Mouse (Mus musculus) forebrain, embryonic 14.5 days (tissue): Measurements from ENCODE around the gene Myrf. TPM values are rescaled to one million over a fixed set of nuclear protein-coding genes. Genes with fewer than 3 reads are reported as not detected.

Experiments used
- ATAC-seq: fragments of 200-750 bp; cut with Nextera tagmentation; 2 replicates; pipeline ENCODE4 v1.8.0; 2017; ENCODE audit warnings: mild to moderate bottlenecking, moderate library complexity
- DNase-seq: peaks from one replicate; pipeline ENCODE4 v3.0.0-alpha.2; 2015; ENCODE audit warnings: low spot score
- H3K27ac ChIP-seq: fragments of 300-500 bp; sonication (generic); 2 replicates; pipeline ENCODE4 v1.5.1; 2014; ENCODE audit warnings: low read depth, mild to moderate bottlenecking, control low read depth, low read length, moderate library complexity
- H3K27me3 ChIP-seq: fragments of 300-500 bp; sonication (generic); replicated peaks from 2 replicates; pipeline ENCODE4 v1.6.1; 2014; ENCODE audit warnings: low read length, control low read depth, mixed read lengths; ENCODE audit not compliant: control insufficient read depth, insufficient read depth
- H3K36me3 ChIP-seq: fragments of 300-500 bp; sonication (generic); 2 replicates; pipeline ENCODE4 v1.6.1; 2014; ENCODE audit warnings: low read length, control low read depth; ENCODE audit not compliant: control insufficient read depth, insufficient read depth
- H3K4me1 ChIP-seq: fragments of 300-500 bp; sonication (generic); 2 replicates; pipeline ENCODE4 v1.6.1; 2014; ENCODE audit warnings: antibody characterized with exemption, low read length, control low read depth; ENCODE audit not compliant: control insufficient read depth, insufficient read depth
- H3K4me2 ChIP-seq: fragments of 300-500 bp; sonication (generic); 2 replicates; pipeline ENCODE4 v1.6.1; 2014; ENCODE audit warnings: mild to moderate bottlenecking, control low read depth, low read length
- H3K4me3 ChIP-seq: fragments of 300-500 bp; sonication (generic); 2 replicates; pipeline ENCODE4 v1.5.1; 2014; ENCODE audit warnings: low read depth, low read length, control low read depth
- H3K9ac ChIP-seq: fragments of 300-500 bp; sonication (generic); 2 replicates; pipeline ENCODE4 v1.6.1; 2014; ENCODE audit warnings: mild to moderate bottlenecking, low read length, control low read depth, moderate library complexity
- H3K9me3 ChIP-seq: fragments of 300-500 bp; sonication (generic); replicated peaks from 2 replicates; pipeline ENCODE4 v1.6.1; 2016; ENCODE audit warnings: low read length, control low read depth, mixed read lengths; ENCODE audit not compliant: control insufficient read depth
- WGBS: fragments of 180-500 bp; shearing (Covaris S2); extraction: QIAGEN DNeasy Blood & Tissue Kit; methylation state at CpG from one replicate; pipeline ENCODE4 v1.1.7; 2014; 5-methylcytosine and 5-hydroxymethylcytosine counted together
- polyA plus RNA-seq: library from polyadenylated mRNA; unstranded; fragments of >200 nt; fragmentation: Nextera tagmentation; extraction: Ambion mirVana; gene quantifications from 2 replicates; pipeline ENCODE4 v1.2.1, GENCODE M21; 2014

The Myrf gene
- polyA plus RNA-seq, 1 experiment from 2014 or later: 0.20 TPM

- H3K27ac ChIP-seq: no peak overlapping the region
- DNase-seq (peak; percentile 75), ATAC-seq (peak; percentile 15; the same call in 1 of the 2 replicates)
- peaks cover 97% of the 10 kb centered on the region for H3K36me3 ChIP-seq
- H3K4me3 ChIP-seq: no peak overlapping the region
- WGBS: 55% methylated on average over 2 of the region's 2 CpGs
- no peak overlapping the region for H3K4me2 ChIP-seq
- peaks cover 5% of the 10 kb centered on the region; the same call in 1 of the 2 replicates for H3K4me1 ChIP-seq
- H3K9ac ChIP-seq: no peak overlapping the region
- H3K9me3 ChIP-seq: no peaks in the 10 kb centered on the region
- H3K27me3 ChIP-seq: no peaks in the 10 kb centered on the region
Measured at GRCm38 (mm10) chr19:10190796-10191195, 49.8 kb downstream of the Myrf start.

- Histone ChIP-seq H3K27ac (no peak overlapping the region), H3K27me3 (no peaks in the 10 kb centered on the region), H3K4me2 (no peak overlapping the region), H3K4me1 (peaks cover 9% of the 10 kb centered on the region; the same call in 1 of the 2 replicates), H3K36me3 (peaks cover 97% of the 10 kb centered on the region), H3K9me3 (no peaks in the 10 kb centered on the region), H3K9ac (no peak overlapping the region), H3K4me3 (no peak overlapping the region)
- DNase-seq: no peak
- no peak for ATAC-seq
- 91% methylated on average over 8 of the region's 8 CpGs for WGBS
Measured at GRCm38 (mm10) chr19:10189940-10190339, 50.6 kb downstream of the Myrf start.

- ATAC-seq: no peak
- H3K27me3 ChIP-seq: no peaks in the 10 kb centered on the region
Measured at GRCm38 (mm10) chr19:10189022-10189421, 51.5 kb downstream of the Myrf start.

GRCm38 (mm10) chr19:10188281-10188811, 52.2 kb downstream of the Myrf start:
- Histone ChIP-seq H3K4me1 (peaks cover 15% of the 10 kb centered on the region), H3K36me3 (peaks cover 83% of the 10 kb centered on the region), H3K9me3 (no peaks in the 10 kb centered on the region), H3K4me3 (no peak overlapping the region), H3K27me3 (no peaks in the 10 kb centered on the region), H3K9ac (no peak overlapping the region), H3K27ac (peak overlapping the region; percentile 58; the same call in 1 of the 2 replicates), H3K4me2 (no peak overlapping the region)
- 43% methylated on average over 10 of the region's 10 CpGs for WGBS
- DNase-seq: peak; percentile 84
- ATAC-seq: peak; percentile 57

More at GRCm38 (mm10) chr19:10189022-10189421, 51.5 kb downstream of the Myrf start:
- Histone ChIP-seq H3K36me3 (peaks cover 90% of the 10 kb centered on the region), H3K9ac (no peak overlapping the region), H3K4me3 (no peak overlapping the region), H3K4me2 (no peak overlapping the region), H3K9me3 (no peaks in the 10 kb centered on the region), H3K27ac (peak overlapping the region; percentile 58; the same call in 1 of the 2 replicates), H3K4me1 (peaks cover 15% of the 10 kb centered on the region)
- DNase-seq: no peak
- 92% methylated on average over 6 of the region's 6 CpGs for WGBS

GRCm38 (mm10) chr19:10186569-10186968, 54.0 kb downstream of the Myrf start:
- no peak overlapping the region for H3K4me3 ChIP-seq
- peaks cover 66% of the 10 kb centered on the region for H3K36me3 ChIP-seq
- H3K27me3 ChIP-seq: no peaks in the 10 kb centered on the region
- DNase-seq (no peak), ATAC-seq (no peak)
- H3K27ac ChIP-seq: no peak overlapping the region
- no peak overlapping the region for H3K9ac ChIP-seq
- no peaks in the 10 kb centered on the region for H3K9me3 ChIP-seq
- 96% methylated on average over 8 of the region's 8 CpGs for WGBS
- H3K4me2 ChIP-seq: no peak overlapping the region
- peaks cover 15% of the 10 kb centered on the region for H3K4me1 ChIP-seq

- H3K9ac ChIP-seq: peak overlapping the region; percentile 21; the same call in 1 of the 2 replicates
- ATAC-seq (no peak), DNase-seq (no peak)
- H3K27me3 ChIP-seq: no peaks in the 10 kb centered on the region
- no peak overlapping the region for H3K27ac ChIP-seq
- WGBS: 89% methylated on average over 3 of the region's 3 CpGs
- no peak overlapping the region for H3K4me3 ChIP-seq
- H3K36me3 ChIP-seq: peaks cover 59% of the 10 kb centered on the region
- no peak overlapping the region for H3K4me2 ChIP-seq
- H3K9me3 ChIP-seq: no peaks in the 10 kb centered on the region
- H3K4me1 ChIP-seq: peaks cover 15% of the 10 kb centered on the region
Measured at GRCm38 (mm10) chr19:10185876-10186275, 54.7 kb downstream of the Myrf start.

- peak; percentile 70 for DNase-seq
- Histone ChIP-seq H3K4me2 (peak overlapping the region; percentile 92), H3K36me3 (peaks cover 44% of the 10 kb centered on the region), H3K9ac (peak overlapping the region; percentile 99), H3K27me3 (no peaks in the 10 kb centered on the region), H3K4me3 (peak overlapping the region; percentile 90), H3K27ac (peak overlapping the region; percentile 95), H3K4me1 (peaks cover 15% of the 10 kb centered on the region), H3K9me3 (no peaks in the 10 kb centered on the region)
- ATAC-seq: peak; percentile 11; the same call in 1 of the 2 replicates
- WGBS: 2% methylated on average over 12 of the region's 12 CpGs
Measured at GRCm38 (mm10) chr19:10184096-10184495, 56.5 kb downstream of the Myrf start.

- Histone ChIP-seq H3K9me3 (no peaks in the 10 kb centered on the region), H3K4me1 (peaks cover 15% of the 10 kb centered on the region), H3K27ac (peak overlapping the region; percentile 95), H3K36me3 (peaks cover 37% of the 10 kb centered on the region), H3K4me2 (peak overlapping the region; percentile 92), H3K4me3 (peak overlapping the region; percentile 90), H3K27me3 (no peaks in the 10 kb centered on the region), H3K9ac (peak overlapping the region; percentile 99)
- peak; percentile 73 for ATAC-seq
- DNase-seq: peak; percentile 87
- under 1% methylated on average over 35 of the region's 35 CpGs for WGBS
Measured at GRCm38 (mm10) chr19:10183299-10183983, 57.1 kb downstream of the Myrf start.
